Mouse (Mus musculus) cerebellum, adult 2 months (tissue): ENCODE data around the gene Dscam. TPM values are rescaled to one million over a fixed set of nuclear protein-coding genes. Genes with fewer than 3 reads are reported as not detected.

Experiments
- DNase-seq, 2 experiments: peaks; one replicate each; pipeline ENCODE4 v3.0.0; 2021
- H3K27ac ChIP-seq: fragments of 200-500 bp; 2 replicates; pipeline ENCODE4 v1.5.1; 2012; ENCODE audit warnings: low read length, control low read depth, inconsistent platforms; ENCODE audit not compliant: insufficient read depth
- H3K27me3 ChIP-seq: fragments of 200-500 bp; 2 replicates; pipeline ENCODE4 v1.6.1; 2012; ENCODE audit warnings: inconsistent platforms, mild to moderate bottlenecking, low read length, moderate library complexity; ENCODE audit not compliant: control insufficient read depth, insufficient read depth
- H3K4me1 ChIP-seq: fragments of 200-500 bp; 2 replicates; pipeline ENCODE4 v1.6.1; 2011; ENCODE audit warnings: low read length; ENCODE audit not compliant: control insufficient read depth, insufficient read depth
- H3K4me3 ChIP-seq: fragments of 200-500 bp; replicated peaks from 2 replicates; pipeline ENCODE3; 2011; ENCODE audit warnings: mild to moderate bottlenecking, low read depth, low read length, control low read depth; ENCODE audit not compliant: insufficient read depth
- CTCF ChIP-seq: fragments of 200-500 bp; IDR thresholded peaks from 2 replicates; pipeline ENCODE4 v1.5.1; 2011; ENCODE audit warnings: low read depth, mild to moderate bottlenecking, control low read depth, low read length, moderate library complexity, borderline replicate concordance; ENCODE audit not compliant: insufficient read depth
- POLR2A ChIP-seq: fragments of 200-500 bp; IDR thresholded peaks from 2 replicates; pipeline ENCODE4 v1.6.1; 2011; ENCODE audit warnings: low read length, control low read depth, borderline replicate concordance; ENCODE audit not compliant: insufficient read depth
- WGBS: fragments of 180-500 bp; shearing (Covaris S2); methylation state at CpG from one replicate; pipeline ENCODE4 v1.1.7; 2018; 5-methylcytosine and 5-hydroxymethylcytosine counted together
- polyA plus RNA-seq: library from polyadenylated mRNA; depleted of rRNA; stranded (reverse); fragments of >200 nt; gene quantifications from 2 replicates; pipeline ENCODE4 v1.2.3, GENCODE M21; 2012; rRNA removed

The Dscam gene
- polyA plus RNA-seq, 1 experiment = 16.0 TPM

GRCm38 (mm10) chr16:96558341-96558740, 612.2 kb downstream of the Dscam start:
- Histone ChIP-seq H3K27me3 (no peaks in the 10 kb centered on the region), H3K27ac (no peak overlapping the region), H3K4me3 (no peak overlapping the region), H3K4me1 (no peaks in the 10 kb centered on the region)
- TF ChIP-seq CTCF (no peak), POLR2A (no peak)
- no peak for DNase-seq
- WGBS = 94% methylated on average over 1 of the region's 1 CpGs

- TF ChIP-seq CTCF (no peak), POLR2A (no peak)
- Histone ChIP-seq H3K4me1 (no peaks in the 10 kb centered on the region), H3K27me3 (no peaks in the 10 kb centered on the region), H3K4me3 (no peak overlapping the region), H3K27ac (no peak overlapping the region)
- no peak for DNase-seq
- WGBS = 30% methylated on average over 3 of the region's 3 CpGs
These were observed 613.9 kb downstream of the Dscam start for GRCm38 (mm10) chr16:96556621-96557020.

GRCm38 (mm10) chr16:96555412-96555811, 615.1 kb downstream of the Dscam start:
- H3K4me3 ChIP-seq = no peak overlapping the region
- no peak overlapping the region for H3K27ac ChIP-seq
- no peak for DNase-seq
- TF ChIP-seq POLR2A (no peak), CTCF (no peak)
- 88% methylated on average over 4 of the region's 4 CpGs for WGBS
- no peaks in the 10 kb centered on the region for H3K4me1 ChIP-seq
- H3K27me3 ChIP-seq = no peaks in the 10 kb centered on the region

- no peak for DNase-seq
- TF ChIP-seq CTCF (no peak), POLR2A (no peak)
- H3K4me1 ChIP-seq = no peaks in the 10 kb centered on the region
- H3K27ac ChIP-seq = no peak overlapping the region
- no peak overlapping the region for H3K4me3 ChIP-seq
- H3K27me3 ChIP-seq = no peaks in the 10 kb centered on the region
- 71% methylated on average over 2 of the region's 2 CpGs for WGBS
These were observed 617.9 kb downstream of the Dscam start for GRCm38 (mm10) chr16:96552680-96553079.

- no peak for TF ChIP-seq POLR2A
- no peak for TF ChIP-seq CTCF
- no peaks in the 10 kb centered on the region for H3K4me1 ChIP-seq
- H3K27me3 ChIP-seq = no peaks in the 10 kb centered on the region
- 79% methylated on average over 2 of the region's 2 CpGs for WGBS
- DNase-seq = no peak
- H3K4me3 ChIP-seq = no peak overlapping the region
- no peak overlapping the region for H3K27ac ChIP-seq
These were observed 629.5 kb downstream of the Dscam start for GRCm38 (mm10) chr16:96541056-96541455.

Other genes with a start within 250 kb of the Dscam start
- 2.2 and 2.7 TPM in 2 replicates for gene Bace2, start 186.0 kb upstream of the Dscam start, polyA plus RNA-seq